Mouse (Mus musculus) myocyte (in vitro differentiated cells): ENCODE results near the gene Fbxl20. TPM values are rescaled to one million over a fixed set of nuclear protein-coding genes. Genes with fewer than 3 reads are reported as not detected.
A peak's percentile ranks its signal among the peaks of the same experiment; 100 is the strongest.

Experiments used
- H3K27me3 ChIP-seq: one replicate; pipeline ENCODE4 v1.6.1; 2011; ENCODE audit not compliant: control insufficient read depth, insufficient read depth, insufficient read length
- H3K36me3 ChIP-seq: one replicate; pipeline ENCODE4 v1.6.1; 2011; ENCODE audit not compliant: control insufficient read depth, insufficient read depth
- H3K4me2 ChIP-seq: one replicate; pipeline ENCODE4 v1.6.1; 2011; ENCODE audit warnings: low read depth, control low read depth
- H3K4me3 ChIP-seq: one replicate; pipeline ENCODE4 v1.5.1; 2011; ENCODE audit warnings: mild to moderate bottlenecking, control low read depth, moderate library complexity
- H3K79me2 ChIP-seq: one replicate; pipeline ENCODE4 v1.6.1; 2011; ENCODE audit not compliant: control insufficient read depth, insufficient read depth
- H3ac ChIP-seq: one replicate; pipeline ENCODE4 v1.6.1; 2011; ENCODE audit not compliant: control insufficient read depth, insufficient read length
- CEBPB ChIP-seq: IDR thresholded peaks from 2 replicates; pipeline ENCODE4 v1.6.1; 2011; ENCODE audit warnings: mild to moderate bottlenecking, moderate library complexity; ENCODE audit not compliant: poor library complexity, insufficient read depth, severe bottlenecking
- E2F4 ChIP-seq: IDR thresholded peaks from one replicate; pipeline ENCODE4 v1.6.1; 2011; ENCODE audit warnings: mild to moderate bottlenecking, control low read depth, moderate library complexity; ENCODE audit not compliant: insufficient read depth
- MAX ChIP-seq: IDR thresholded peaks from one replicate; pipeline ENCODE4 v1.6.1; 2011; ENCODE audit warnings: low read depth, mild to moderate bottlenecking, control low read depth
- MYOD1 ChIP-seq, 3 experiments: IDR thresholded peaks; one replicate each; pipeline ENCODE4 v1.6.1; 2011; ENCODE audit warnings: control low read depth in 2 of 3, low read depth in 2 of 3, mild to moderate bottlenecking in 2 of 3, moderate library complexity in 1 of 3; ENCODE audit not compliant: insufficient read length in 2 of 3, control insufficient read depth in 1 of 3
- MYOG ChIP-seq, 3 experiments: IDR thresholded peaks; one replicate each; pipeline ENCODE4 v1.6.1; 2011; ENCODE audit warnings: control low read depth in 2 of 3, low read depth in 2 of 3, mild to moderate bottlenecking in 2 of 3; ENCODE audit not compliant: insufficient read length in 2 of 3, control insufficient read depth in 1 of 3, insufficient read depth in 1 of 3
- POLR2A ChIP-seq: IDR thresholded peaks from one replicate; pipeline ENCODE4 v1.6.1; 2011; ENCODE audit warnings: low read depth, mild to moderate bottlenecking, control low read depth, moderate library complexity; ENCODE audit not compliant: insufficient read length
- POLR2AphosphoS2 ChIP-seq: IDR thresholded peaks from one replicate; pipeline ENCODE4 v1.6.1; 2011; ENCODE audit warnings: low read depth, control low read depth; ENCODE audit not compliant: insufficient read length
- REST ChIP-seq: IDR thresholded peaks from one replicate; pipeline ENCODE4 v1.6.1; 2011; ENCODE audit warnings: mild to moderate bottlenecking, control low read depth, moderate library complexity; ENCODE audit not compliant: insufficient read depth, insufficient read length
- SRF ChIP-seq: IDR thresholded peaks from one replicate; pipeline ENCODE4 v1.6.1; 2011; ENCODE audit warnings: low read depth; ENCODE audit not compliant: control insufficient read depth, insufficient read length
- TCF12 ChIP-seq: IDR thresholded peaks from one replicate; pipeline ENCODE4 v1.6.1; 2011; ENCODE audit warnings: mild to moderate bottlenecking, control low read depth; ENCODE audit not compliant: poor library complexity, insufficient read depth, severe bottlenecking
- TCF3 ChIP-seq: IDR thresholded peaks from one replicate; pipeline ENCODE4 v1.6.1; 2011; ENCODE audit warnings: low read depth, control low read depth; ENCODE audit not compliant: insufficient read length
- USF1 ChIP-seq: IDR thresholded peaks from one replicate; pipeline ENCODE4 v1.6.1; 2011; ENCODE audit warnings: low read depth, mild to moderate bottlenecking, control low read depth, moderate library complexity
- polyA plus RNA-seq: library from polyadenylated mRNA; unstranded; fragments of >200 nt; fragmentation: generic; extraction: Trizol; gene quantifications from one replicate; pipeline ENCODE4 v1.2.1, GENCODE M21; 2012; ENCODE audit warnings: missing spikeins

Fbxl20 gene
- polyA plus RNA-seq, 1 experiment = 5.9 TPM

DNA sequence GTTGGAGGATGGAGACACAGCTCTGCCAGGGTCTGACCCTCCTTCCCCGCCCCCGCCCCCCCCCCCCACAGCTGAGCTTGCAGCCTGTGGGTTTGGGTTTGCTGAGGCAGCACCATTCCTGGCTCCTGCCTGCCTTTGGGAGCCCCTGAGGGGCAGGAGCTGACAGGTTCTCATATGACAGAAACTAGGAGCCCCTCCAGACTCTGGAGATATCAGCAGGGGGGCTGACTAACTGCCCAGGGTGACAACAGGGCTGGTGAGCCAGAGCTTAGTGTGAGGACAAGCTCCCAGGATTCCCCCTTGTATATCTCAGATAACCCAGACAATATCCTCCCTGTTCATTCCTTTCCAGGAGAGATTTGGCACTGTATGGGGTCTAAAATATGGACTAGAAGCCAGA lies 99.3 kb downstream of the Fbxl20 start:
- Histone ChIP-seq H3K79me2 (peaks cover 43% of the 10 kb centered on the region), H3ac (no peak overlapping the region), H3K27me3 (no peaks in the 10 kb centered on the region), H3K4me2 (peak overlapping the region; percentile 81), H3K4me3 (peak overlapping the region; percentile 79), H3K36me3 (no peaks in the 10 kb centered on the region)
- TF ChIP-seq MAX (no peak), REST (no peak), MYOD1 (IDR thresholded peaks at IDR 0.05; ENCODE audit: control insufficient read depth in 1 of 3, insufficient read length in 2 of 3, low read depth in 2 of 3) (no peak), POLR2A (no peak), TCF3 (no peak), E2F4 (no peak), CEBPB (no peak), TCF12 (no peak), USF1 (no peak), MYOG (IDR thresholded peaks at IDR 0.05; ENCODE audit: control insufficient read depth in 1 of 3, insufficient read depth in 1 of 3, insufficient read length in 2 of 3, low read depth in 2 of 3) (no peak), SRF (no peak), POLR2AphosphoS2 (no peak)

DNA sequence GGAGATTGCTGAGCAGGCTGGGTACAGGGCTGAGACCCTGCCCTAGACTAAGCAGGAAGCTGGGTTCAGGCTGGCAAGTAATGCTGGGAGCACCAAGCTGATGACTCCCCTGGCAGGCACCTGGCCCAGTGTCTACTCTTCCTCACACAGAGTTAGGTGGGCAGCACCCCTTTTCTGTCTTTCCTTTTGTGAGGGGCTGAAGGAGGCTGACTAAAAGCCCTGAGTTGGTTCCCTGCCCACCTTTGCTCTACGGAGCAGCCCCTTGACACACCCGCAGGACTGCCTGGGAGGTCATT lies 99.7 kb downstream of the Fbxl20 start:
- TF ChIP-seq TCF12 = no peak
- TF ChIP-seq USF1 = no peak
- no peak for TF ChIP-seq MYOD1 (IDR thresholded peaks at IDR 0.05; ENCODE audit: control insufficient read depth in 1 of 3, insufficient read length in 2 of 3, low read depth in 2 of 3)
- no peak for TF ChIP-seq REST
- TF ChIP-seq E2F4 = no peak
- no peak for TF ChIP-seq POLR2AphosphoS2
- TF ChIP-seq POLR2A = no peak
- no peak for TF ChIP-seq TCF3
- TF ChIP-seq SRF = no peak
- no peak for TF ChIP-seq MYOG (IDR thresholded peaks at IDR 0.05; ENCODE audit: control insufficient read depth in 1 of 3, insufficient read depth in 1 of 3, insufficient read length in 2 of 3, low read depth in 2 of 3)
- no peak for TF ChIP-seq CEBPB
- no peak for TF ChIP-seq MAX
- H3ac ChIP-seq = no peak overlapping the region
- no peaks in the 10 kb centered on the region for H3K27me3 ChIP-seq
- peak overlapping the region; percentile 79 for H3K4me3 ChIP-seq
- peak overlapping the region; percentile 81 for H3K4me2 ChIP-seq
- H3K79me2 ChIP-seq = peaks cover 47% of the 10 kb centered on the region
- H3K36me3 ChIP-seq = no peaks in the 10 kb centered on the region

GRCm38 (mm10) chr11:98049672-98050519 lies 100.3 kb downstream of the Fbxl20 start:
- H3K4me3 ChIP-seq = peak overlapping the region; percentile 79
- TF ChIP-seq TCF3 (no peak), MAX (no peak), POLR2AphosphoS2 (no peak), TCF12 (peak; percentile 33), E2F4 (no peak), USF1 (no peak), CEBPB (peak; percentile 52; the same call in 1 of the 2 replicates), POLR2A (no peak), MYOG (IDR thresholded peaks at IDR 0.05; ENCODE audit: control insufficient read depth in 1 of 3, insufficient read depth in 1 of 3, insufficient read length in 2 of 3, low read depth in 2 of 3) (peak in 1 of 3 experiments; percentile 72), MYOD1 (IDR thresholded peaks at IDR 0.05; ENCODE audit: control insufficient read depth in 1 of 3, insufficient read length in 2 of 3, low read depth in 2 of 3) (peak in 2 of 3 experiments; percentile 41 to 85)
- H3K36me3 ChIP-seq = no peaks in the 10 kb centered on the region
- H3K4me2 ChIP-seq = peak overlapping the region; percentile 81
- H3K79me2 ChIP-seq = peaks cover 53% of the 10 kb centered on the region
- no peak overlapping the region for H3ac ChIP-seq
- H3K27me3 ChIP-seq = no peaks in the 10 kb centered on the region

GRCm38 (mm10) chr11:98047745-98048144 lies 102.5 kb downstream of the Fbxl20 start:
- no peak overlapping the region for H3K4me2 ChIP-seq
- no peak overlapping the region for H3ac ChIP-seq
- no peaks in the 10 kb centered on the region for H3K36me3 ChIP-seq
- peaks cover 58% of the 10 kb centered on the region for H3K79me2 ChIP-seq
- H3K4me3 ChIP-seq = no peak overlapping the region
- H3K27me3 ChIP-seq = no peaks in the 10 kb centered on the region
- TF ChIP-seq POLR2A (no peak), TCF3 (no peak), MYOG (IDR thresholded peaks at IDR 0.05; ENCODE audit: control insufficient read depth in 1 of 3, insufficient read depth in 1 of 3, insufficient read length in 2 of 3, low read depth in 2 of 3) (no peak), POLR2AphosphoS2 (no peak), MAX (no peak), TCF12 (no peak), CEBPB (no peak), MYOD1 (IDR thresholded peaks at IDR 0.05; ENCODE audit: control insufficient read depth in 1 of 3, insufficient read length in 2 of 3, low read depth in 2 of 3) (no peak), REST (no peak), SRF (no peak)
